Mouse (Mus musculus): ENCODE measurements at regions not wholly inside any gene's neighbourhood (a gene's known extent, or its start where the extent isn't known, plus 50 kb on each side); places are given as distances from the start of the nearest gene placed in this dataset.

GRCm38 (mm10) chr14:120172844-120173243 is 102.6 kb upstream of the Mbnl2 start:
- TF ChIP-seq POLR2A (IDR thresholded peaks at IDR 0.05; ENCODE audit: insufficient read depth, low read depth, low read length) = no peak
- no peak for TF ChIP-seq EP300 (IDR thresholded peaks at IDR 0.05; ENCODE audit: insufficient read depth, low read depth, low read length)
- TF ChIP-seq CTCF (IDR thresholded peaks at IDR 0.05) = no peak

All from heart, adult 2 months (tissue).